Mouse (Mus musculus) forebrain, postnatal 0 days (tissue): Measurements from ENCODE around the gene Tnf. TPM values are rescaled to one million over a fixed set of nuclear protein-coding genes. Genes with fewer than 3 reads are reported as not detected.

Experiments used
- ATAC-seq: fragments of 200-750 bp; cut with Nextera tagmentation; 2 replicates; pipeline ENCODE4 v1.8.0; 2017; ENCODE audit warnings: mild to moderate bottlenecking, moderate library complexity
- DNase-seq: peaks from one replicate; pipeline ENCODE4 v3.0.0-alpha.2; 2015
- H3K27ac ChIP-seq: fragments of 300-500 bp; sonication (generic); 2 replicates; pipeline ENCODE4 v1.5.1; 2014; ENCODE audit warnings: low read depth, mild to moderate bottlenecking, antibody characterized with exemption, low read length, moderate library complexity, mixed read lengths
- H3K27me3 ChIP-seq: fragments of 300-500 bp; sonication (generic); 2 replicates; pipeline ENCODE4 v1.6.1; 2014; ENCODE audit warnings: mild to moderate bottlenecking, low read length, mixed read lengths; ENCODE audit not compliant: insufficient read depth
- H3K36me3 ChIP-seq: fragments of 300-500 bp; sonication (generic); 2 replicates; pipeline ENCODE4 v1.6.1; 2014; ENCODE audit warnings: mild to moderate bottlenecking, moderate library complexity; ENCODE audit not compliant: insufficient read depth
- H3K4me1 ChIP-seq: fragments of 300-500 bp; sonication (generic); 2 replicates; pipeline ENCODE4 v1.6.1; 2014; ENCODE audit warnings: antibody characterized with exemption; ENCODE audit not compliant: insufficient read depth
- H3K4me2 ChIP-seq: fragments of 300-500 bp; sonication (generic); 2 replicates; pipeline ENCODE4 v1.6.1; 2014; ENCODE audit warnings: low read depth, mild to moderate bottlenecking, moderate library complexity
- H3K4me3 ChIP-seq: fragments of 300-500 bp; sonication (generic); 2 replicates; pipeline ENCODE4 v1.5.1; 2014; ENCODE audit warnings: low read depth, low read length, mixed read lengths
- H3K9ac ChIP-seq: fragments of 300-500 bp; sonication (generic); 2 replicates; pipeline ENCODE4 v1.6.1; 2014; ENCODE audit warnings: mild to moderate bottlenecking
- H3K9me3 ChIP-seq: fragments of 300-500 bp; sonication (generic); 2 replicates; pipeline ENCODE4 v1.6.1; 2016; ENCODE audit warnings: low read length
- CTCF ChIP-seq: sonication (generic); IDR thresholded peaks from 2 replicates; pipeline ENCODE4 v1.5.1; 2016; ENCODE audit warnings: antibody characterized with exemption, control low read depth, low read depth
- WGBS: fragments of 180-500 bp; shearing (Covaris S2); extraction: QIAGEN DNeasy Blood & Tissue Kit; methylation state at CpG from one replicate; pipeline ENCODE4 v1.1.7; 2014; 5-methylcytosine and 5-hydroxymethylcytosine counted together
- polyA plus RNA-seq: library from polyadenylated mRNA; unstranded; fragments of >200 nt; fragmentation: Nextera tagmentation; extraction: Ambion mirVana; gene quantifications from 2 replicates; pipeline ENCODE4 v1.2.1, GENCODE M21; 2015
- total RNA-seq: library from RNA; depleted of rRNA; stranded (reverse); fragments of >200 nt; gene quantifications from 2 replicates; pipeline ENCODE4 v1.2.3, GENCODE M21; 2014

Tnf gene
- total and polyA plus RNA-seq, 2 experiments from 2014 or later, result 0.71 TPM; not detected in 1

DNA sequence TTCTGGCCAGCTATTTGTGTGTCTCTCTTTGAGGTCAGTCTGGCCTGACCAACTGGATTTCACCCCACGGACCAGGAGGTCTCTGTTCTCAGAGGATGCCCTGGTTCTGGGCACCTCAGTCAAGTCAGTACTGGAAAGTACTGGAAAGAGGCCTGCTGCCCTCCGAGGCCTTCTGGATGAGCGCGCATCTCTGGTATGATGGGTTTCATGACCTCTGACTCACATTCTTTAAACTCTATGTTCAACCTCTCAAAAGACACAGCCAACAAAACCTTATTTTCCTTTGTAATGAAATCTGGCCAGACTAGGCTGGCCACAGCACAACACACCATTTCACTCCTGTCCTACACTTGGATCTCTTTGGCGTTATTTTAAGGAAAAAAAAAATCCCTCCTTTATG, 23.6 kb upstream of the Tnf start:
- H3K9ac ChIP-seq, result no peak overlapping the region
- no peaks in the 10 kb centered on the region for H3K27me3 ChIP-seq
- no peak overlapping the region for H3K4me3 ChIP-seq
- H3K36me3 ChIP-seq, result peaks cover 37% of the 10 kb centered on the region
- no peaks in the 10 kb centered on the region for H3K9me3 ChIP-seq
- 94% methylated on average over 5 of the region's 5 CpGs for WGBS
- TF ChIP-seq CTCF, result no peak
- no peak overlapping the region for H3K27ac ChIP-seq
- ATAC-seq, result no peak
- DNase-seq, result no peak
- H3K4me1 ChIP-seq, result no peaks in the 10 kb centered on the region
- no peak overlapping the region for H3K4me2 ChIP-seq

DNA sequence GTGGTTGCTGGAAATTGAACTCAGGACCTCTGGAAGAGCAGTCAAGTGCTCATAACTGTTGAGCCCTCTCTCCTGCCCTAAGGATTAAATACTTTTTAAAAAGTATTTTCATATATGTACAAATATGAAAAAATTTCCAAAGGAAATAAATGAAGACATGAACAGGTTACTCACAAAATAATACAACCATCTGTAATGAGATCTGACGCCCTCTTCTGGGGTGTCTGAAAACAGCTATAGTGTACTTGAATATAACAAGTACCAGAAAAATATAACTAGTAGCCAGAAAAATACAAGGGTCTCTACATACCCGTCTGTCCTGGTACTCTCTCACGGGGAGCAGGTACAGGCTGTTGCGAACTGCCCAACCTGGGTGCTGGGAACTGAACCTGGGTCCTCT, 22.8 kb upstream of the Tnf start:
- H3K4me1 ChIP-seq, result no peaks in the 10 kb centered on the region
- DNase-seq (no peak), ATAC-seq (no peak)
- 95% methylated on average over 4 of the region's 4 CpGs for WGBS
- no peaks in the 10 kb centered on the region for H3K9me3 ChIP-seq
- H3K4me3 ChIP-seq, result no peak overlapping the region
- no peak overlapping the region for H3K4me2 ChIP-seq
- H3K27ac ChIP-seq, result no peak overlapping the region
- no peaks in the 10 kb centered on the region for H3K27me3 ChIP-seq
- H3K9ac ChIP-seq, result no peak overlapping the region
- peaks cover 39% of the 10 kb centered on the region for H3K36me3 ChIP-seq
- no peak for TF ChIP-seq CTCF

- Histone ChIP-seq H3K4me1 (no peaks in the 10 kb centered on the region), H3K9me3 (no peaks in the 10 kb centered on the region), H3K4me2 (no peak overlapping the region), H3K36me3 (peaks cover 28% of the 10 kb centered on the region), H3K27me3 (no peaks in the 10 kb centered on the region), H3K9ac (no peak overlapping the region), H3K4me3 (no peak overlapping the region), H3K27ac (no peak overlapping the region)
- TF ChIP-seq CTCF, result no peak
- WGBS, result 81% methylated on average over 6 of the region's 6 CpGs
- no peak for ATAC-seq
- no peak for DNase-seq
Measured at GRCm38 (mm10) chr17:35222299-35222698, 20.5 kb upstream of the Tnf start.

DNA sequence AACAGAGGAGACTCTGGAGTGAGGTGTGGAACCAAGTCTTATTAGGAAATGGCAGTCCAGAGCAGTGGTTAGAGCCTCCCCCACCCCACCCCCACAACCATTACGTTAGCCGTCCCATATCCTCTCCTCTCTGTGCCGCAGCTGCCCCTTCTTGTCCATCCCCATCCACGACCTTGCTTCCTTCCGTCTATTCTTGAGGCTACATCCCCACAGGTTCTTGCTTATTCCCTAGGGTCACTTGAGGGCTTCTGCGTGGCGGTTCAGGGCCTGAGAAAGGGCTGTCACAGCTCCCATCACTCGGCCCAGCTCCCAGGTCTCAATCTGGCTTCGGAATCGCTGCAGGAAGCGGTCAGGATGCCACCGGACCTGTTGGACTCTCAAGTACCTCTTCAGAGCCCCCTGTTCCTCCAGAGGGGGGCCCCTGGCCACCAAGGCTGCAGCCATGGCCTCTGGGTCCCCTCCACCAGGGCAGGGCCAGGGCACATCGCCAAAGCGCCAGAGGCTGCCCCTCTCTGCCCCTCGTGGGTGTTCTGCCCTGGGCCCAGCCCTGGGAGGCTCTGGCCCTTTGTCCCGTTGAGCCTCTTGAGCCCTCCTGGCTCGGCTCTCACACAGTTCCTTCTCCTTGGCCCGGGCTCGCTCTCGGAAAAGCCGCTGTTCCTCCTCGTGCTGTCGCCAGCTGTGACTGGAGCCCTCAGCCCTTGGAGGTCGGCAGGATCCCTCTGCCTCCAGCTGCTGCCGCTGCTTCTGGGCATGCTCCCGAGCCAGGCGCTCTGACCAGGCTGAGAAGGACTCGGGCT, 18.5 kb upstream of the Tnf start, which contains the start of gene Gm16181:
Gene Gm16181, plus strand, starts transcription at position 679 of the 797 bp plus-strand sequence.
- TF ChIP-seq CTCF, result no peak
- Histone ChIP-seq H3K27ac (no peak within 1 kb of the TSS), H3K4me2 (no peak within 1 kb of the TSS), H3K4me1 (no peaks in the 10 kb centered on the region), H3K9ac (no peak within 1 kb of the TSS), H3K27me3 (no peaks in the 10 kb centered on the region), H3K36me3 (peaks cover 21% of the 10 kb centered on the region), H3K4me3 (no peak within 1 kb of the TSS), H3K9me3 (no peaks in the 10 kb centered on the region)
- WGBS, result 80% methylated on average over 25 of the region's 28 CpGs
- DNase-seq (no peak), ATAC-seq (no peak)

DNA sequence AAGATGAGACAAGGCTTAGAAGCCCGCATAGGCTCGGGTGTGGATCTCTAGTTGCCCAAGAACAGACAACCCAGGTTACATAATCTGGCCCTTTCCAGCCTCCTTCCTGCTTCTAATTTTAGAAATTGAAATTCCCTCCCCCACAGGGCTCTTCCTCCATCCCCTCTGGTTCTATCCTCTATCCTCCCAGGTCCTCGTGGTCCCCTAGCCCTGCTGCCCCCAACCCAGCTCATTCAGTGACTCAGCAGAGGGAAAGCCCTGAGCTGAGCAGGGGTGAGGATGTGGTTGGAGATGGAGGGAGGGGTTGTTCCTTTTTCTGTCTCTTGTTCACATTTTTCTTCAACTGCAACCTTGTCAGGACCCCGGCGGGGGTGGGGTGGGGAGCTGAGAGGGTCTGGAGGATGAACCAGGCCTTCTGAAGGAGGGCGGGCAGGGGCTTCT, 17.8 kb upstream of the Tnf start:
- no peaks in the 10 kb centered on the region for H3K27me3 ChIP-seq
- no peaks in the 10 kb centered on the region for H3K9me3 ChIP-seq
- no peak for DNase-seq
- H3K36me3 ChIP-seq, result peaks cover 19% of the 10 kb centered on the region
- no peak overlapping the region for H3K27ac ChIP-seq
- no peaks in the 10 kb centered on the region for H3K4me1 ChIP-seq
- H3K4me2 ChIP-seq, result no peak overlapping the region
- no peak overlapping the region for H3K4me3 ChIP-seq
- no peak for ATAC-seq
- H3K9ac ChIP-seq, result no peak overlapping the region
- 91% methylated on average over 6 of the region's 6 CpGs for WGBS
- TF ChIP-seq CTCF, result no peak

GRCm38 (mm10) chr17:35218516-35219193, 16.8 kb upstream of the Tnf start:
- Histone ChIP-seq H3K27ac (no peak overlapping the region), H3K4me2 (no peak overlapping the region), H3K36me3 (peaks cover 19% of the 10 kb centered on the region), H3K4me1 (no peaks in the 10 kb centered on the region), H3K9ac (no peak overlapping the region), H3K27me3 (no peaks in the 10 kb centered on the region), H3K4me3 (no peak overlapping the region), H3K9me3 (no peaks in the 10 kb centered on the region)
- ATAC-seq (no peak), DNase-seq (no peak)
- WGBS, result 82% methylated on average over 18 of the region's 18 CpGs
- no peak for TF ChIP-seq CTCF

GRCm38 (mm10) chr17:35213071-35213470, 11.3 kb upstream of the Tnf start:
- Histone ChIP-seq H3K9me3 (no peaks in the 10 kb centered on the region), H3K27me3 (no peaks in the 10 kb centered on the region), H3K4me1 (no peaks in the 10 kb centered on the region), H3K36me3 (no peaks in the 10 kb centered on the region), H3K27ac (no peak overlapping the region), H3K9ac (no peak overlapping the region), H3K4me3 (no peak overlapping the region), H3K4me2 (no peak overlapping the region)
- WGBS, result 92% methylated on average over 5 of the region's 5 CpGs
- no peak for TF ChIP-seq CTCF
- ATAC-seq (no peak), DNase-seq (no peak)
